Mouse (Mus musculus) limb, embryonic 15.5 days (tissue): Measurements from ENCODE around the gene Scyl2. TPM values are rescaled to one million over a fixed set of nuclear protein-coding genes. Genes with fewer than 3 reads are reported as not detected.

Experiments
- ATAC-seq: fragments of 200-750 bp; cut with Nextera tagmentation; 2 replicates; pipeline ENCODE4 v1.8.0; 2017; ENCODE audit warnings: low read depth, moderate TSS enrichment; ENCODE audit not compliant: insufficient number of reproducible peaks, low FRiP score, low TSS enrichment
- H3K27ac ChIP-seq: fragments of 300-500 bp; sonication (generic); 2 replicates; pipeline ENCODE4 v1.5.1; 2015; ENCODE audit warnings: moderate library complexity, mild to moderate bottlenecking, inconsistent platforms
- H3K27me3 ChIP-seq: fragments of 300-500 bp; sonication (generic); 2 replicates; pipeline ENCODE4 v1.6.1; 2015; ENCODE audit warnings: inconsistent platforms
- H3K36me3 ChIP-seq: fragments of 300-500 bp; sonication (generic); 2 replicates; pipeline ENCODE4 v1.6.1; 2015; ENCODE audit warnings: inconsistent platforms
- H3K4me1 ChIP-seq: fragments of 300-500 bp; sonication (generic); 2 replicates; pipeline ENCODE4 v1.6.1; 2015; ENCODE audit warnings: inconsistent platforms
- H3K4me2 ChIP-seq: fragments of 300-500 bp; sonication (generic); 2 replicates; pipeline ENCODE4 v1.6.1; 2015; ENCODE audit warnings: mild to moderate bottlenecking, inconsistent platforms
- H3K4me3 ChIP-seq: fragments of 300-500 bp; sonication (generic); 2 replicates; pipeline ENCODE4 v1.5.1; 2015; ENCODE audit warnings: mild to moderate bottlenecking, inconsistent platforms
- H3K9ac ChIP-seq: fragments of 300-500 bp; sonication (generic); 2 replicates; pipeline ENCODE4 v1.6.1; 2015; ENCODE audit warnings: inconsistent platforms
- H3K9me3 ChIP-seq: fragments of 300-500 bp; sonication (generic); 2 replicates; pipeline ENCODE4 v1.6.1; 2016; ENCODE audit warnings: inconsistent platforms
- WGBS: fragments of 180-500 bp; shearing (Covaris S2); methylation state at CpG from one replicate; pipeline ENCODE4 v1.1.7; 2015; 5-methylcytosine and 5-hydroxymethylcytosine counted together
- polyA plus RNA-seq: library from polyadenylated mRNA; unstranded; fragments of >200 nt; fragmentation: Nextera tagmentation; extraction: Ambion mirVana; gene quantifications from 2 replicates; pipeline ENCODE4 v1.2.1, GENCODE M21; 2015

Gene Scyl2
- polyA plus RNA-seq, result 6.0 and 7.4 TPM in 2 replicates

- H3K9ac ChIP-seq, result peak within 1 kb of the TSS; percentile 72
- no peaks in the 10 kb centered on the region for H3K36me3 ChIP-seq
- H3K4me3 ChIP-seq, result peak within 1 kb of the TSS; percentile 97
- peak; percentile 96 for ATAC-seq
- peak within 1 kb of the TSS; percentile 54; the same call in 1 of the 2 replicates for H3K27ac ChIP-seq
- no peaks in the 10 kb centered on the region for H3K27me3 ChIP-seq
- WGBS, result 5% methylated on average over 31 of the region's 31 CpGs
- peaks cover 11% of the 10 kb centered on the region for H3K4me1 ChIP-seq
- H3K4me2 ChIP-seq, result peak within 1 kb of the TSS; percentile 76
- no peaks in the 10 kb centered on the region for H3K9me3 ChIP-seq
These were observed at the start of gene Scyl2 for GRCm38 (mm10) chr10:89686139-89686808. Gene Scyl2, minus strand, starts transcription at chr10:89686285.

- H3K9ac ChIP-seq, result peak within 1 kb of the TSS; percentile 40
- H3K27me3 ChIP-seq, result no peaks in the 10 kb centered on the region
- H3K36me3 ChIP-seq, result peaks cover under 1% of the 10 kb centered on the region
- peak; percentile 95 for ATAC-seq
- peak within 1 kb of the TSS; percentile 63 for H3K4me2 ChIP-seq
- H3K4me3 ChIP-seq, result peak within 1 kb of the TSS; percentile 72
- H3K9me3 ChIP-seq, result no peaks in the 10 kb centered on the region
- WGBS, result 1% methylated on average over 49 of the region's 49 CpGs
- H3K27ac ChIP-seq, result peak within 1 kb of the TSS; percentile 69
- peaks cover 13% of the 10 kb centered on the region for H3K4me1 ChIP-seq
These were observed 46.1 kb upstream of the Scyl2 start, which contains the start of gene Actr6 for GRCm38 (mm10) chr10:89732001-89732794. Gene Actr6, minus strand, starts transcription at chr10:89732295.

GRCm38 (mm10) chr10:89731341-89731740 lies 45.3 kb upstream of the Scyl2 start:
- Histone ChIP-seq H3K36me3 (peaks cover 6% of the 10 kb centered on the region), H3K9me3 (no peaks in the 10 kb centered on the region), H3K27ac (no peak overlapping the region), H3K4me2 (peak overlapping the region; percentile 63), H3K9ac (peak overlapping the region; percentile 40; the same call in 1 of the 2 replicates), H3K4me1 (peaks cover 13% of the 10 kb centered on the region), H3K27me3 (no peaks in the 10 kb centered on the region), H3K4me3 (peak overlapping the region; percentile 72)
- ATAC-seq, result no peak
- 12% methylated on average over 5 of the region's 5 CpGs for WGBS

GRCm38 (mm10) chr10:89730386-89730785 lies 44.3 kb upstream of the Scyl2 start:
- H3K9me3 ChIP-seq, result no peaks in the 10 kb centered on the region
- H3K4me3 ChIP-seq, result no peak overlapping the region
- no peak overlapping the region for H3K27ac ChIP-seq
- no peak for ATAC-seq
- no peaks in the 10 kb centered on the region for H3K27me3 ChIP-seq
- H3K9ac ChIP-seq, result no peak overlapping the region
- H3K4me2 ChIP-seq, result no peak overlapping the region
- peaks cover 15% of the 10 kb centered on the region for H3K36me3 ChIP-seq
- WGBS, result 93% methylated on average over 6 of the region's 6 CpGs
- H3K4me1 ChIP-seq, result peaks cover 13% of the 10 kb centered on the region

DNA sequence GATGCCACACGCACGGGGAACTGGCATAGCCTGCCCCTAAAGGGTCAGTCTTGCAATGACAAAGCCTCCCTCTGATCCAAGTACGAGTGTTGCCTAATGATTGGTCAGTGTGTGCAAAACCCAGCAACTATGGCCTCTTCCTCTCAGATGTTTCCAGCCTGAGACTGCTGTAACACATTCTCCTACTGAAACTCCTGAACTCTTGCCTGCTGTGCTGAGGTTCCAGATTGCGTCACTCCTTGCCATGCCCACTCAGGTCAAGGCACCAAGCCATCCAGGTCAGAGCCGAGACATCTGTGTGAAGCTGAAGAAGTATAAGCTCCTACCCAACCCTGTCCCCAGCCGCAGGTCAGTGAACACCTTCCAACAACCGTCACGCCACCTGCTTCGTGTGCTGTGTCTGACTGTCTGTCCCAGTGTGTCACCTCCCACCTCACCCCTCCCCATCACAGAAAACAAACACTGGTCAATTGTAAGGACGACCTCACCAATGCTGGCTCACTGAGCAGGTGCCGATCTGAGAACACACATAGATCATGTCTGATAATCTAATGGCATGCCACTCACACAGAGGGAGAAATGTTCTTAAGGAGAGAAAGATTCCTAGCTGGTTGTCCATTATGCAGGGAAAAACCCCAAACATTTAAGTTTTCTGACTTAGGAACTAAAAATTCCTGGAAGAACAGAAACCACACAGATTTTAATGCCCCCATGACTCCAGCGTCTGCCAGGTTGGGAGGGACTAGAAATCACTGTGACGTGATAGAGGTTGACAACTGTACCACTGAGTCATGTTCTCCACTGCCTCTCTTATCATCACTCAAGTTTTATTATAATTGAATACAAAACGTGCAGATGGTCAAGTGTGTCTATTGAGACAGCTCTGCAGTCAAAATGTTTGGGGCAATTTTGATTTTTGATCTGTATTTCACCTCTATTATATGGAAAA lies 36.4 kb upstream of the Scyl2 start:
- Histone ChIP-seq H3K36me3 (peaks cover 46% of the 10 kb centered on the region), H3K4me1 (no peaks in the 10 kb centered on the region), H3K27ac (no peak overlapping the region), H3K9me3 (no peaks in the 10 kb centered on the region), H3K4me3 (no peak overlapping the region), H3K9ac (no peak overlapping the region), H3K4me2 (no peak overlapping the region), H3K27me3 (no peaks in the 10 kb centered on the region)
- WGBS, result 88% methylated on average over 14 of the region's 14 CpGs
- no peak for ATAC-seq

DNA sequence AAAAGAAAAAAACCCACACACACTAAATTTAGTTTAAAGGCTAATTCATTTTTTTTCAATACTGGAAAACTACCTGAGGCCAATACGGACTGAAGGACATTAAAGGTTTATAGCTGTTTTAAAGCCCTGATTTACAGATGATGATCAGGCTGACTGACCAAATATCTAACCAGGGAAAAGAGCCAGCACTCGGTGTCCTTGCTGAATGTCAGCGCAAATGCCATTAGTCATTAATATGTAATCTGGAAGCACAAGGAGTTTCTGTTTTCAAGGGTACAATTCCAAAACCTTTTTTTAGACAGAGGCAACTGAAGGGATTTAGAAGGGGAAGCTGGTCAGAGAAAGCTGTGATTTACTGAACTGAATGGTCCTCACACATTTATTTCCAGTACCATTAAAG lies 34.7 kb upstream of the Scyl2 start:
- no peaks in the 10 kb centered on the region for H3K9me3 ChIP-seq
- no peaks in the 10 kb centered on the region for H3K27me3 ChIP-seq
- no peak overlapping the region for H3K4me2 ChIP-seq
- H3K36me3 ChIP-seq, result peaks cover 41% of the 10 kb centered on the region
- no peak overlapping the region for H3K9ac ChIP-seq
- no peaks in the 10 kb centered on the region for H3K4me1 ChIP-seq
- H3K27ac ChIP-seq, result no peak overlapping the region
- no peak for ATAC-seq
- WGBS, result 88% methylated on average over 3 of the region's 3 CpGs
- no peak overlapping the region for H3K4me3 ChIP-seq

- no peak overlapping the region for H3K4me3 ChIP-seq
- H3K9me3 ChIP-seq, result no peaks in the 10 kb centered on the region
- peaks cover 41% of the 10 kb centered on the region for H3K36me3 ChIP-seq
- H3K4me1 ChIP-seq, result no peaks in the 10 kb centered on the region
- no peak overlapping the region for H3K9ac ChIP-seq
- no peaks in the 10 kb centered on the region for H3K27me3 ChIP-seq
- H3K27ac ChIP-seq, result no peak overlapping the region
- ATAC-seq, result no peak
- H3K4me2 ChIP-seq, result no peak overlapping the region
These were observed 34.2 kb upstream of the Scyl2 start for GRCm38 (mm10) chr10:89720252-89720651.

GRCm38 (mm10) chr10:89714910-89715309 lies 28.8 kb upstream of the Scyl2 start:
- H3K27me3 ChIP-seq, result no peaks in the 10 kb centered on the region
- H3K9ac ChIP-seq, result no peak overlapping the region
- no peaks in the 10 kb centered on the region for H3K9me3 ChIP-seq
- H3K4me1 ChIP-seq, result no peaks in the 10 kb centered on the region
- WGBS, result 72% methylated on average over 10 of the region's 10 CpGs
- ATAC-seq, result no peak
- no peak overlapping the region for H3K4me3 ChIP-seq
- no peak overlapping the region for H3K4me2 ChIP-seq
- H3K27ac ChIP-seq, result no peak overlapping the region
- peaks cover 46% of the 10 kb centered on the region for H3K36me3 ChIP-seq

DNA sequence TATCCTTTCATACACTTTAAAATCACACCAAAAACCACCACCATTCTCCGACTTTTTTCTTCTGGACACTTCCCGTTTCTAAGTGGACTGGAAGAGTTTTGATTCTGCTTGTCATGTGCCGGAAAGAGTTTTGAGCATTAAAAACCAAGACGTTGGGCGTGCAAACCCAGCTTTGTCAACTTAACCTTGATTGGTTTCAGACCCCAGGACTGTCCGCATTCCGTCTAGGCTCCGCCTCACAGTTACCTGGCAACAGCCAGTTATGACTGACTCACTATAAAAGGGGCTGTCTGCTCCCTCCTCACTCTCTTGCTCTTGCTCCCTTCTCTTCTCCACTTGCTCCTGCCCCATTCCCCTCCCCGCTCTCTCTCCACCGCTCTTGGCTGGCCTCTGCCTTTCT lies 22.6 kb upstream of the Scyl2 start:
- Histone ChIP-seq H3K36me3 (peaks cover 21% of the 10 kb centered on the region), H3K4me3 (no peak overlapping the region; the same call in 1 of the 2 replicates), H3K27ac (0 out of 2 replicates have a peak overlapping the region, but pooled peaks have one; percentile 22), H3K4me2 (peak overlapping the region; percentile 27), H3K9ac (no peak overlapping the region), H3K27me3 (no peaks in the 10 kb centered on the region), H3K4me1 (peaks cover 4% of the 10 kb centered on the region; the same call in 1 of the 2 replicates), H3K9me3 (no peaks in the 10 kb centered on the region)
- ATAC-seq, result no peak
- WGBS, result 21% methylated on average over 10 of the region's 10 CpGs

DNA sequence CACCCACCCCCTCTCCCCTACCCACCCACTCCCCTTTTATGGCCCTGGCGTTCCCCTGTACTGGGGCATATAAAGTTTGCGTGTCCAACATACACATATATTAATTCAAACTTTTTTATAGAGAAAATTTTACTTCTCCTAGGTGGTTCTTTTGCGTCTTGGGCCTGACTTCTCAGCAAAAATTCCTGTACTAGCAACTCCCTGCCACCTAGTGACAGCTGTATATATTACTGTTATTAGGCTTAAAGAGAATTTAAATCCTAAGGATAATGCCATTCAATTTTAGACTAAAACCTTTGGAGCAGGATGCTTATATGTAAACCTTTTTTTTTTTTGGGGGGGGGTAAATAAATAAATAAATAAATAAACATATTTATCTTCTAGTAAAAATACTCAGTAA lies 21.3 kb upstream of the Scyl2 start:
- peaks cover 4% of the 10 kb centered on the region; the same call in 1 of the 2 replicates for H3K4me1 ChIP-seq
- peaks cover 9% of the 10 kb centered on the region for H3K36me3 ChIP-seq
- H3K4me2 ChIP-seq, result no peak overlapping the region
- H3K9ac ChIP-seq, result no peak overlapping the region
- H3K27me3 ChIP-seq, result no peaks in the 10 kb centered on the region
- no peaks in the 10 kb centered on the region for H3K9me3 ChIP-seq
- ATAC-seq, result no peak
- H3K4me3 ChIP-seq, result no peak overlapping the region
- WGBS, result 58% methylated on average over 3 of the region's 3 CpGs
- no peak overlapping the region for H3K27ac ChIP-seq

GRCm38 (mm10) chr10:89703042-89703441 lies 17.0 kb upstream of the Scyl2 start:
- no peaks in the 10 kb centered on the region for H3K4me1 ChIP-seq
- H3K9ac ChIP-seq, result no peak overlapping the region
- H3K4me2 ChIP-seq, result no peak overlapping the region
- WGBS, result 53% methylated on average over 5 of the region's 5 CpGs
- no peak overlapping the region for H3K27ac ChIP-seq
- H3K4me3 ChIP-seq, result no peak overlapping the region
- no peaks in the 10 kb centered on the region for H3K9me3 ChIP-seq
- ATAC-seq, result no peak
- H3K27me3 ChIP-seq, result no peaks in the 10 kb centered on the region
- H3K36me3 ChIP-seq, result no peaks in the 10 kb centered on the region
